Mouse (Mus musculus) kidney, adult 10 weeks (tissue): ENCODE data around the gene Acss1. TPM values are rescaled to one million over a fixed set of nuclear protein-coding genes. Genes with fewer than 3 reads are reported as not detected.

ENCODE experiments used
- polyA plus RNA-seq: library from polyadenylated mRNA; stranded (reverse); fragments of 350-450 nt; fragmentation: Illumina TruSeq; extraction: RNeasy Lipid Tissue Mini Kit (QIAGEN cat#74804); gene quantifications from one replicate; pipeline ENCODE4 v1.2.3, GENCODE M21; 2014; ENCODE audit warnings: low read depth, low replicate concordance

Acss1 gene
- 186 TPM for polyA plus RNA-seq

DNA sequence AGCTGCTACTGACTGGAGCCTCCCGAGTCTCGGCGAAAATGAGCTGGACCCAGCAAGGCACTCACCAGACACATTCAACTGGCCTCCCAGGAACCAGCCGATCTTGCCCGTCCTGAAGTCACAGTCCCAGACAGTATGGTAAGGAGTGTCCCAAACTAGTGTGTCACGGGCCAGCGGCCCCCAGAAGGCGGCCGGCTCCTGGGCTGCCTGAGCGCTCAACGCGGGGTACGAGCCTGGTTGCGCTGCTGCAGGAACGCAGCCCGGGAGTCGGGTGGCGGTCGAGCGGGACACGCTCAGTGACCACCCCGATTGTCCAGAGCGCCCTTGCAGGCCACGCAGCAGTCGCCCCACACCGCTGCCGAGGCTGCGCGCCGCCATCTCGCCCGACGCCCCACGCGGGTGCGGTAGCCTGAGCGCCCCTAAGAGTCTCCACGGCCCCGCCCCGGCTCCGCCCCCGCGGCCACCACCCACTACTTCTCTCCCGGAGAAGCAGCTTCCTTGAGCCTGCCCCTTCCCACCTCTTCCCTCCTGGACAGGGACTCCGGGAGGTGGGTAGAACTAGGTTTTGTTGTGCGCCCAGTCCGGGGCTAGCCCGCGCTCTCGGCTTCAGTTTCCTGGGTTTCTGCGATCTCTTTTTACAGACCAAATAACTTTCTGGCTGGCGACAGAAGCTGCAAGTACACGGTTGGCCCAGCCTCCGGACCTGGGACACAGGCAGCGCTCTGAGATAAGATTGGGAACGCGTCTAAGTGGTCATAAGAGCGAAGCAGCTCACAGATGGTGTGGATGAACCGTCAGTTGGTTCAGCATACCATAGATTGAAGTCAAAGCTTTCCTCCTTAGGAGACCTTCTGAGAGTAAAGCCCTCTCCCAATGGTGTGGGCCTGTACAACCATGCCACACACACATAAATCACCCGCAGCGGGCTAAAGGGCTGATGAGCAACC is at the start of gene Acss1:
Gene Acss1, minus strand, starts transcription at position 681 of the 947 bp plus-strand sequence.

DNA sequence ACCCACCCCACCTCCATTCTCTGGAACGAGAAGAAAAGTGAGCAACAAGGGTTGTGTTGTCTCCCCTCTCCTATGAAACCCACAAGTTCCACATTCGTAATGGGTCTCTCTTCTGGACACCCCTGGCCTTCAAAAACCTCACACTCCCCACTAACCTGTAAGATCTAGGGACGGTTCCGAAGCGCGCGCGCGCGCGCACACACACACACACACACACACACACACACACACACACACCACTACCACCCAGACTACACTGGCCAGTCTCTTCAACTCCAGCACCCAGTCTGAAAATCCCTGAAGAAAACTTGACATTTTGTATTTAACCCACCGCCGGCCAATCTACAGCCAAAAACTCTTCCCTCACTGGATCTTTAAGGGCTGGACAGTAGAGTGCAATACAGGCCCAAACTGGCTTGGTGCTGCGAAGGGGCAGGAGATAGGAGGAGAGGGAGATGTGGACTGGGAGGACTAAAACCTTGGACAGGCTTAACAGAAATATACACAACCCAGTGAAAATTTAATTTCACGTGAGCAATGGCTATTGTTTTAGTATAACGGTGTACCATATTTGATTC is 21.0 kb upstream of the Acss1 start, which contains the start of gene Vsx1:
Gene Vsx1, minus strand, starts transcription at position 138 of the 578 bp plus-strand sequence.

DNA sequence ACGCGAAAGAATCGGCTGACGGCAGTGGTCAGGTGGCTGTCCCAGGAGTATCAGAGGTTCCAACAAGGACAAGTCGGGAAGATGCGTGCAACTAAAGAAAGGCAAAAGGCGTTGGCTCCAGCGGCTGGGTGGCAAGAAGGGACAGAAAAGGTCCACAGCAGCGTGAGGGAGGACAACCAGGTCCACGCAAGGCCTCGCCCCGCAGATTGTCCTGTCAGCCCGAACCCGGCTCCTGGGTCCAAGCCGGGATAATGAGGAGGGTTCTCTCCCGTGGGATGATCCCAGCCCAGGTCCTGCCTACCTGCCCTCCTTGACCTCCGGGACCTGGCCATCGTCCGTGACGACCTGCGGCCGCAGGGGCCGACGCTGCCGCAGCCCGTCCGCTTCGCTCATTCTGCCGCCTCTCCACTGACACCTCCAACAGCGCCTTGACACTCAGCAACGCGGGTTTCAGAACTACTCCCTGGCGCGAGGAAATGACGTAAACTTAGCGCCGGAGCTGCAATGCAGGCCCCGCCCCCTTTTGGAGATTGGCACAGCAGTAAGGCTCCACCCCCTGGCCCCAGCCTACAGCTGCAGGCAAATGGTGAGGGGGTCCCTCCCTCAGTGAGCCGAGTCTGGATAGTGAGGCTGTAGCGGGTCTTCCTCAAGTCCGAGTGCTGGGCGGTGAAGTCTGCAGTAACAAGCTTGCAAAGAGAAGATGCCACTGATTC is 60.1 kb downstream of the Acss1 start, which contains the start of gene Apmap:
Gene Apmap, minus strand, starts transcription at position 481 of the 713 bp plus-strand sequence.

DNA sequence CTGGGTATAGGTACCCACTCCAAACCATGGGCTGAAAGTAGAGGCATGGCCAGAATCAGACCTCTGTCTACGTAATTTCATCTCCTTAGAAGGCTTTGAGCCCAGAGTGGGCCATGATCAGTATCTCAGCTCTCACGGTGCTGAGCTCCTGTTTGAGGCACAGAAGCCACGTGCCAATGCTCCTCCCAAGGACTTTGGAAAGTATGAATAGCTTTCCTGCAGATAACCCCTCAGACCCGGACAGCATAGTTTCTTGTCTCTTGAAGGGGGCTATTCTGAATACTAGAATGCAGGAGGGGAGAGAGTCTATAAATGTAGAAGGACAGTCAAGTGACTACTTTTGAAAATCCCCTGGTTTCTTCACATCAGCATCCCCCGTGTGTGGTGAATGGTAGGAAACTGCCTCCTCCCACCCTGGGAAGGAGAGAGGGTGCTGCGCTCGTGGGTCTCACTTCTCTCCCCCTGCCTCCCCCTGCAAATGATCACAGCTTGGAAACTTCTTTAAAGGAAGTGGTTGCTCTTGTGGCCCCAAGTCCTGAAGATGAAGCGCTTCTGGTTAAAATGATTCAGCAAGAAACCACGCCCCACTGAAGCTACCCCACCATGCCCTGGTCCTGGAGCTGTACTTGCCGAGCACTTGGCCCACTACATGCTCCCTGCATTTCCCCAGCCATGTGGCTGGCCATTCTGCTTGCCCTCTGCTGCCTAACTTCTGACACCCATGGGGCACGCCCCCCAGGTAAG is 98.3 kb downstream of the Acss1 start, which contains the start of gene Cst7:
Gene Cst7, plus strand, starts transcription at position 569 of the 744 bp plus-strand sequence.

Other genes with a start within 250 kb of the Acss1 start
- 11.5 TPM for gene Zfp442, start 217.0 kb downstream of the Acss1 start, polyA plus RNA-seq
- gene Zfp345, start 183.4 kb downstream of the Acss1 start, polyA plus RNA-seq = not detected
- not detected for gene Cst7, start 98.1 kb downstream of the Acss1 start, polyA plus RNA-seq
- 220 TPM for gene Apmap, start 59.9 kb downstream of the Acss1 start, polyA plus RNA-seq
- gene Vsx1, start 20.9 kb upstream of the Acss1 start, polyA plus RNA-seq = not detected
- gene Entpd6, start 80.5 kb upstream of the Acss1 start, polyA plus RNA-seq = 1.1 TPM
- 5.2 TPM for gene Pygb, start 118.2 kb upstream of the Acss1 start, polyA plus RNA-seq
- 69.4 TPM for gene Abhd12, start 236.2 kb upstream of the Acss1 start, polyA plus RNA-seq
- gene Gins1, start 236.9 kb upstream of the Acss1 start, polyA plus RNA-seq = 2.5 TPM